Mouse (Mus musculus): ENCODE data around the gene Rps6kc1. TPM values are rescaled to one million over a fixed set of nuclear protein-coding genes. Genes with fewer than 3 reads are reported as not detected.

Gene Rps6kc1
- total and polyA plus RNA-seq, 2 experiments from 2014 or later: 7.3 to 9.7 TPM

- TF ChIP-seq EP300 (IDR thresholded peaks at IDR 0.05; ENCODE audit: low read depth) (no peak), CTCF (IDR thresholded peaks at IDR 0.05; ENCODE audit: low read depth) (no peak)
- Histone ChIP-seq H3K27me3 (ENCODE audit: control insufficient read depth, insufficient read depth, low read length) (no peaks in the 10 kb centered on the region), H3K9ac (replicated peaks; ENCODE audit: low read depth, low read length) (no peak overlapping the region), H3K36me3 (replicated peaks; ENCODE audit: control insufficient read depth, insufficient read depth, low read length) (peaks cover 3% of the 10 kb centered on the region; the same call in 1 of the 2 replicates), H3K4me3 (ENCODE audit: low read depth, low read length) (no peak overlapping the region), H3K4me2 (ENCODE audit: low read depth, low read length) (no peak overlapping the region), H3K4me1 (ENCODE audit: control insufficient read depth, insufficient read depth) (no peaks in the 10 kb centered on the region), H3K9me3 (replicated peaks; ENCODE audit: control insufficient read depth, low read length) (no peaks in the 10 kb centered on the region), H3K27ac (ENCODE audit: low read depth) (no peak overlapping the region)
- ATAC-seq (ENCODE audit: insufficient read depth, low read depth) (no peak), DNase-seq (ENCODE audit: low spot score) (no peak)
- 67% methylated on average over 8 of the region's 8 CpGs for WGBS
These were observed 143.9 kb downstream of the Rps6kc1 start for GRCm38 (mm10) chr1:190767621-190768020.

- Histone ChIP-seq H3K4me1 (ENCODE audit: control insufficient read depth, insufficient read depth) (peaks cover 3% of the 10 kb centered on the region; the same call in 1 of the 2 replicates), H3K36me3 (replicated peaks; ENCODE audit: control insufficient read depth, insufficient read depth, low read length) (no peaks in the 10 kb centered on the region), H3K27me3 (ENCODE audit: control insufficient read depth, insufficient read depth, low read length) (no peaks in the 10 kb centered on the region), H3K9ac (replicated peaks; ENCODE audit: low read depth, low read length) (no peak overlapping the region), H3K4me3 (ENCODE audit: low read depth, low read length) (no peak overlapping the region), H3K4me2 (ENCODE audit: low read depth, low read length) (no peak overlapping the region), H3K27ac (ENCODE audit: low read depth) (no peak overlapping the region), H3K9me3 (replicated peaks; ENCODE audit: control insufficient read depth, low read length) (no peaks in the 10 kb centered on the region)
- DNase-seq (ENCODE audit: low spot score) (no peak), ATAC-seq (ENCODE audit: insufficient read depth, low read depth) (no peak)
- 96% methylated on average over 2 of the region's 2 CpGs for WGBS
- TF ChIP-seq EP300 (IDR thresholded peaks at IDR 0.05; ENCODE audit: low read depth): no peak
- TF ChIP-seq CTCF (IDR thresholded peaks at IDR 0.05; ENCODE audit: low read depth): no peak
These were observed 144.8 kb downstream of the Rps6kc1 start for GRCm38 (mm10) chr1:190766800-190767199.

- DNase-seq (ENCODE audit: low spot score): no peak
- WGBS: 67% methylated on average over 10 of the region's 10 CpGs
- Histone ChIP-seq H3K36me3 (replicated peaks; ENCODE audit: control insufficient read depth, insufficient read depth, low read length) (no peaks in the 10 kb centered on the region), H3K9ac (replicated peaks; ENCODE audit: low read depth, low read length) (no peak overlapping the region), H3K27me3 (ENCODE audit: control insufficient read depth, insufficient read depth, low read length) (no peaks in the 10 kb centered on the region), H3K4me3 (ENCODE audit: low read depth, low read length) (no peak overlapping the region), H3K27ac (ENCODE audit: low read depth) (no peak overlapping the region), H3K4me2 (ENCODE audit: low read depth, low read length) (no peak overlapping the region), H3K9me3 (replicated peaks; ENCODE audit: control insufficient read depth, low read length) (no peaks in the 10 kb centered on the region), H3K4me1 (ENCODE audit: control insufficient read depth, insufficient read depth) (peaks cover 3% of the 10 kb centered on the region; the same call in 1 of the 2 replicates)
- ATAC-seq (ENCODE audit: insufficient read depth, low read depth): no peak
- TF ChIP-seq EP300 (IDR thresholded peaks at IDR 0.05; ENCODE audit: low read depth): no peak
- TF ChIP-seq CTCF (IDR thresholded peaks at IDR 0.05; ENCODE audit: low read depth): no peak
These were observed 147.8 kb downstream of the Rps6kc1 start for GRCm38 (mm10) chr1:190763756-190764155.

GRCm38 (mm10) chr1:190761786-190762185, 149.8 kb downstream of the Rps6kc1 start:
- peak; percentile 28 for TF ChIP-seq CTCF (IDR thresholded peaks at IDR 0.05; ENCODE audit: low read depth)
- TF ChIP-seq EP300 (IDR thresholded peaks at IDR 0.05; ENCODE audit: low read depth): no peak
- Histone ChIP-seq H3K4me2 (ENCODE audit: low read depth, low read length) (no peak overlapping the region), H3K4me3 (ENCODE audit: low read depth, low read length) (no peak overlapping the region), H3K27me3 (ENCODE audit: control insufficient read depth, insufficient read depth, low read length) (no peaks in the 10 kb centered on the region), H3K9ac (replicated peaks; ENCODE audit: low read depth, low read length) (no peak overlapping the region), H3K4me1 (ENCODE audit: control insufficient read depth, insufficient read depth) (peaks cover 3% of the 10 kb centered on the region; the same call in 1 of the 2 replicates), H3K27ac (ENCODE audit: low read depth) (no peak overlapping the region), H3K9me3 (replicated peaks; ENCODE audit: control insufficient read depth, low read length) (no peaks in the 10 kb centered on the region), H3K36me3 (replicated peaks; ENCODE audit: control insufficient read depth, insufficient read depth, low read length) (no peaks in the 10 kb centered on the region)
- DNase-seq (ENCODE audit: low spot score): peak; percentile 36
- no peak for ATAC-seq (ENCODE audit: insufficient read depth, low read depth)
- 14% methylated on average over 5 of the region's 5 CpGs for WGBS

- 84% methylated on average over 8 of the region's 8 CpGs for WGBS
- TF ChIP-seq EP300 (IDR thresholded peaks at IDR 0.05; ENCODE audit: low read depth): no peak
- no peak for TF ChIP-seq CTCF (IDR thresholded peaks at IDR 0.05; ENCODE audit: low read depth)
- DNase-seq (ENCODE audit: low spot score): no peak
- no peak overlapping the region for H3K4me3 ChIP-seq (ENCODE audit: low read depth, low read length)
- H3K4me1 ChIP-seq (ENCODE audit: control insufficient read depth, insufficient read depth): peaks cover 3% of the 10 kb centered on the region; the same call in 1 of the 2 replicates
- no peak overlapping the region for H3K9ac ChIP-seq (replicated peaks; ENCODE audit: low read depth, low read length)
- H3K4me2 ChIP-seq (ENCODE audit: low read depth, low read length): no peak overlapping the region
- no peaks in the 10 kb centered on the region for H3K27me3 ChIP-seq (ENCODE audit: control insufficient read depth, insufficient read depth, low read length)
- no peak for ATAC-seq (ENCODE audit: insufficient read depth, low read depth)
- no peak overlapping the region for H3K27ac ChIP-seq (ENCODE audit: low read depth)
- no peaks in the 10 kb centered on the region for H3K9me3 ChIP-seq (replicated peaks; ENCODE audit: control insufficient read depth, low read length)
- no peaks in the 10 kb centered on the region for H3K36me3 ChIP-seq (replicated peaks; ENCODE audit: control insufficient read depth, insufficient read depth, low read length)
These were observed 153.7 kb downstream of the Rps6kc1 start for GRCm38 (mm10) chr1:190757899-190758298.
